Comparison of ENCODE assay signal across 8 mouse cellular contexts in genomic region chr5:72808456-72809111, GRCm38 (mm10). TPM values are rescaled to one million over a fixed set of nuclear protein-coding genes. Genes with fewer than 3 reads are reported as not detected.
DNase-seq lines count a peak whose midpoint lies in the region; ATAC-seq and TF ChIP-seq lines count a peak whose summit lies in the region.

No protein-coding gene starts in this region.

- no peak overlapping the region for H3K4me2 ChIP-seq in kidney, embryonic 14.5 days (replicated peaks; ENCODE audit: low read depth, low read length)
- H3K4me2 ChIP-seq in embryonic facial prominence, embryonic 14.5 days (ENCODE audit: low read depth, low read length), result peak overlapping the region; percentile 35
- peak overlapping the region; percentile 18; the same call in 1 of the 2 replicates for H3K4me2 ChIP-seq in limb, embryonic 14.5 days (replicated peaks; ENCODE audit: low read depth, low read length, severe bottlenecking)

- H3K9me3 ChIP-seq in kidney, embryonic 14.5 days (ENCODE audit: control insufficient read depth, low read length), result no peaks in the 10 kb centered on the region
- no peaks in the 10 kb centered on the region; the same call in 1 of the 2 replicates for H3K9me3 ChIP-seq in embryonic facial prominence, embryonic 14.5 days (ENCODE audit: control insufficient read depth, low read length)
- H3K9me3 ChIP-seq in limb, embryonic 14.5 days (ENCODE audit: control insufficient read depth, low read length), result no peaks in the 10 kb centered on the region

- ATAC-seq in kidney, embryonic 14.5 days (ENCODE audit: low FRiP score, low TSS enrichment), result no peak
- ATAC-seq in embryonic facial prominence, embryonic 14.5 days (ENCODE audit: low read depth), result no peak
- peak; percentile 44; the same call in 1 of the 2 replicates for ATAC-seq in limb, embryonic 14.5 days (ENCODE audit: low FRiP score, low read depth)
- no peak for ATAC-seq in granulocyte monocyte progenitor cell, adult 5-6 weeks (replicated peaks; ENCODE audit: poor library complexity, severe bottlenecking)

- no peak overlapping the region for H3K27ac ChIP-seq in kidney, embryonic 14.5 days (ENCODE audit: low read depth, low read length)
- peak overlapping the region; percentile 69 for H3K27ac ChIP-seq in embryonic facial prominence, embryonic 14.5 days (replicated peaks; ENCODE audit: low read depth, low read length)
- peak overlapping the region; percentile 70 for H3K27ac ChIP-seq in limb, embryonic 14.5 days (replicated peaks; ENCODE audit: low read depth, low read length)

- H3K36me3 ChIP-seq in kidney, embryonic 14.5 days (ENCODE audit: control insufficient read depth, insufficient read depth, low read length), result no peaks in the 10 kb centered on the region
- H3K36me3 ChIP-seq in embryonic facial prominence, embryonic 14.5 days (ENCODE audit: control insufficient read depth, insufficient read depth, low read length), result no peaks in the 10 kb centered on the region
- H3K36me3 ChIP-seq in limb, embryonic 14.5 days (ENCODE audit: control insufficient read depth, insufficient read depth, low read length), result no peaks in the 10 kb centered on the region

- TF ChIP-seq POLR2A in limb, embryonic 14.5 days (IDR thresholded peaks at IDR 0.05; ENCODE audit: borderline replicate concordance, extremely low read depth, insufficient read depth, insufficient read length), result no peak

- H3K27me3 ChIP-seq in kidney, embryonic 14.5 days (ENCODE audit: control insufficient read depth, insufficient read depth, low read length), result no peaks in the 10 kb centered on the region
- no peaks in the 10 kb centered on the region for H3K27me3 ChIP-seq in embryonic facial prominence, embryonic 14.5 days (replicated peaks; ENCODE audit: control insufficient read depth, insufficient read depth, low read length)
- H3K27me3 ChIP-seq in limb, embryonic 14.5 days (ENCODE audit: control insufficient read depth, insufficient read depth, low read length), result no peaks in the 10 kb centered on the region

- WGBS in kidney, embryonic 14.5 days, result 65% methylated on average over 14 of the region's 14 CpGs
- 41% methylated on average over 14 of the region's 14 CpGs for WGBS in embryonic facial prominence, embryonic 14.5 days
- WGBS in limb, embryonic 14.5 days, result 37% methylated on average over 14 of the region's 14 CpGs

- H3K4me3 ChIP-seq in kidney, embryonic 14.5 days (ENCODE audit: low read length), result no peak overlapping the region
- H3K4me3 ChIP-seq in embryonic facial prominence, embryonic 14.5 days (ENCODE audit: low read depth, low read length), result no peak overlapping the region
- no peak overlapping the region for H3K4me3 ChIP-seq in limb, embryonic 14.5 days (replicated peaks; ENCODE audit: low read length)

- DNase-seq in kidney, postnatal 4 days, result peak; percentile 38 to 54
- DNase-seq in T-cell, adult 2 months (ENCODE audit: low spot score), result peak; percentile 11
- peak; percentile 71 for DNase-seq in embryonic facial prominence, embryonic 14.5 days (ENCODE audit: low spot score)
- no peak for DNase-seq in limb, embryonic 14.5 days (ENCODE audit: low spot score)
- DNase-seq in liver, result no peak
- no peak for DNase-seq in cerebellum, adult 11 months

- no peak overlapping the region for H3K9ac ChIP-seq in kidney, embryonic 14.5 days (ENCODE audit: low read depth, low read length)
- peak overlapping the region; percentile 41; the same call in 1 of the 2 replicates for H3K9ac ChIP-seq in embryonic facial prominence, embryonic 14.5 days (ENCODE audit: low read depth, low read length)
- 0 out of 2 replicates have a peak overlapping the region, but pooled peaks have one; percentile 8 for H3K9ac ChIP-seq in limb, embryonic 14.5 days (ENCODE audit: low read depth, low read length, severe bottlenecking)

- peaks cover 11% of the 10 kb centered on the region for H3K4me1 ChIP-seq in kidney, embryonic 14.5 days (ENCODE audit: control insufficient read depth, insufficient read depth, low read length)
- peaks cover 14% of the 10 kb centered on the region for H3K4me1 ChIP-seq in embryonic facial prominence, embryonic 14.5 days (ENCODE audit: control insufficient read depth, insufficient read depth, low read length)
- H3K4me1 ChIP-seq in limb, embryonic 14.5 days (ENCODE audit: control insufficient read depth, insufficient read depth, low read length), result peaks cover 13% of the 10 kb centered on the region

RNA-seq across cellular contexts. Expression of gene Txk, which starts 56.0 kb away (rescaled TPM):
- 0.26 TPM in 1 of 2 replicates, not detected in the other for polyA plus RNA-seq in kidney, embryonic 14.5 days (2014; fragmentation: Nextera tagmentation; extraction: Ambion mirVana)
- polyA plus RNA-seq in embryonic facial prominence, embryonic 14.5 days (2014; fragmentation: Nextera tagmentation; extraction: Ambion mirVana), result 0.11 and 0.12 TPM in 2 replicates
- polyA plus RNA-seq in limb, embryonic 14.5 days (2012; rRNA removed), result 0.13 and 0.17 TPM in 2 replicates
- 0.15 and 0.17 TPM in 2 replicates for polyA plus RNA-seq in limb, embryonic 14.5 days (2014; fragmentation: Nextera tagmentation; extraction: Ambion mirVana)
- total RNA-seq in granulocyte monocyte progenitor cell, adult 5-6 weeks (2014; fragmentation: Nextera tagmentation), result not detected in 2 replicates
- 0.31 TPM in 1 of 2 replicates, not detected in the other for total RNA-seq in granulocyte monocyte progenitor cell, adult 5-6 weeks (2017)

RNA-seq across cellular contexts. Expression of gene Tec, which starts 59.7 kb away (rescaled TPM):
- polyA plus RNA-seq in kidney, embryonic 14.5 days (2014; fragmentation: Nextera tagmentation; extraction: Ambion mirVana), result 7.8 and 8.9 TPM in 2 replicates
- polyA plus RNA-seq in embryonic facial prominence, embryonic 14.5 days (2014; fragmentation: Nextera tagmentation; extraction: Ambion mirVana), result 7.8 and 7.9 TPM in 2 replicates
- 4.0 and 5.9 TPM in 2 replicates for polyA plus RNA-seq in limb, embryonic 14.5 days (2012; rRNA removed)
- 7.9 and 8.7 TPM in 2 replicates for polyA plus RNA-seq in limb, embryonic 14.5 days (2014; fragmentation: Nextera tagmentation; extraction: Ambion mirVana)
- 36.0 and 42.9 TPM in 2 replicates for total RNA-seq in granulocyte monocyte progenitor cell, adult 5-6 weeks (2014; fragmentation: Nextera tagmentation)
- total RNA-seq in granulocyte monocyte progenitor cell, adult 5-6 weeks (2017), result 33.9 and 39.8 TPM in 2 replicates

Comparison
In these comparisons a context has a peak if more than half of its experiments do, and no peak if none do; other contexts are left out.
1. DNase-seq: peak in kidney, postnatal 4 days (2 of 2), T-cell, adult 2 months (single experiment) and embryonic facial prominence, embryonic 14.5 days (single experiment); none in limb, embryonic 14.5 days (single experiment), liver (single experiment) and cerebellum, adult 11 months (single experiment).